Mouse (Mus musculus): Measurements from ENCODE around the gene Cyb5d1.

DNA sequence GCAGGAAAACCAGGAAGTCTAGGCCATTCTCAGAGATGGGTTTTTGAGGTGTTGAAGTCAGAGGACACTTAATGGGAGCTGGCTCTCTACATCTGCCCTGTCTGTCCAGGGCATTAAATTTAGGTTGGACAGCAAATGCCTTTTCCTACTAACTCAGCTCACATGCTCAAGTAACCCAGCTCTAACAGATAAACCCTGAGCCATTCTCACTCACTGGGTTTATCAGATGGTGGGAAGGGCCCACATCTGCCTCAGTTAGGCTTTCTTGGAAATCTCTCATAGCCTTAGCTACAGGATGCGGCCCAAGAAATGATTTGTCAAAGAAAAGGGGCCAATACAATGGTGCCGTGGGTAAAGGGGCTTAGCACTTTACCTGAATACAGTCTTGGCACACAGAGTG, 30.8 kb upstream of the Cyb5d1 start:
- no peak for TF ChIP-seq CTCF (IDR thresholded peaks at IDR 0.05; ENCODE audit: low read depth)
- TF ChIP-seq EP300 (IDR thresholded peaks at IDR 0.05; ENCODE audit: low read depth), result no peak

Data from liver, embryonic 14.5 days (tissue).